Mouse (Mus musculus): ENCODE measurements at regions not wholly inside any gene's neighbourhood (a gene's known extent, or its start where the extent isn't known, plus 50 kb on each side); places are given as distances from the start of the nearest gene placed in this dataset.

DNA sequence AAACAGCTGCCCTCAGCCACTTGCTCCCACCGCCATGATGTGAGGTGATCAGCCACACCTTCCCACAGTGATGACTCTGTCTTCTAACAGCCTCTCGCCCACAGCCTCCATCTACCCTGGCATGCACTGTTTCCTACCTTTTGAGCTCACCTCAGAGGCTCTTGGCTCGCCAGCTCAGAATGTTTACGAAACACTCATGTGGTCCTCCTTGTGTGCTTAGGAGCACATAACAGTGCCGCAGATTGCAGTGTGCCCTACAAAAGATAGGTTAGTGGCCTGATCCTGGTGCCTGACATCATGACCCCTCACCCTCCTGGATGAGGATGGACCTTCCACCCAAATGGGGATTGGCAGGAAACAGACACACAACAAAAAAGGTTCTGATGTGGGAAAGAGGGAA is 134.3 kb upstream of the Irf2bp2 start:
- Histone ChIP-seq H3K9ac (ENCODE audit: low read depth, low read length) (no peak overlapping the region), H3K27me3 (ENCODE audit: control insufficient read depth, insufficient read depth, low read length) (no peaks in the 10 kb centered on the region), H3K79me2 (replicated peaks; ENCODE audit: control insufficient read depth, insufficient read depth, low read length) (no peaks in the 10 kb centered on the region), H3K27ac (no peak overlapping the region), H3K4me3 (no peak overlapping the region), H3K36me3 (ENCODE audit: control insufficient read depth, insufficient read depth, low read length) (no peaks in the 10 kb centered on the region), H3K4me1 (ENCODE audit: control insufficient read depth, insufficient read depth, low read length) (no peaks in the 10 kb centered on the region)
- no peak for DNase-seq
- intact Hi-C loops (cut with DNase I): no loop called here
- no peak for TF ChIP-seq CTCF (IDR thresholded peaks at IDR 0.05)
- TF ChIP-seq EP300 (IDR thresholded peaks at IDR 0.05; ENCODE audit: insufficient read depth, low read depth, low read length): no peak
- no peak for TF ChIP-seq POLR2A (IDR thresholded peaks at IDR 0.05; ENCODE audit: insufficient read depth, low read depth, low read length)
- 99% methylated on average over 5 of the region's 5 CpGs for WGBS

GRCm38 (mm10) chr8:126727068-126727467 is 133.3 kb upstream of the Irf2bp2 start:
- intact Hi-C loops (cut with DNase I): no loop called here
- Histone ChIP-seq H3K4me1 (ENCODE audit: control insufficient read depth, insufficient read depth, low read length) (no peaks in the 10 kb centered on the region), H3K9ac (ENCODE audit: low read depth, low read length) (no peak overlapping the region), H3K4me3 (no peak overlapping the region), H3K27ac (no peak overlapping the region), H3K36me3 (ENCODE audit: control insufficient read depth, insufficient read depth, low read length) (no peaks in the 10 kb centered on the region), H3K27me3 (ENCODE audit: control insufficient read depth, insufficient read depth, low read length) (no peaks in the 10 kb centered on the region), H3K79me2 (replicated peaks; ENCODE audit: control insufficient read depth, insufficient read depth, low read length) (no peaks in the 10 kb centered on the region)
- WGBS: 95% methylated on average over 2 of the region's 2 CpGs
- DNase-seq: no peak
- TF ChIP-seq POLR2A (IDR thresholded peaks at IDR 0.05; ENCODE audit: insufficient read depth, low read depth, low read length): no peak
- no peak for TF ChIP-seq CTCF (IDR thresholded peaks at IDR 0.05)

DNA sequence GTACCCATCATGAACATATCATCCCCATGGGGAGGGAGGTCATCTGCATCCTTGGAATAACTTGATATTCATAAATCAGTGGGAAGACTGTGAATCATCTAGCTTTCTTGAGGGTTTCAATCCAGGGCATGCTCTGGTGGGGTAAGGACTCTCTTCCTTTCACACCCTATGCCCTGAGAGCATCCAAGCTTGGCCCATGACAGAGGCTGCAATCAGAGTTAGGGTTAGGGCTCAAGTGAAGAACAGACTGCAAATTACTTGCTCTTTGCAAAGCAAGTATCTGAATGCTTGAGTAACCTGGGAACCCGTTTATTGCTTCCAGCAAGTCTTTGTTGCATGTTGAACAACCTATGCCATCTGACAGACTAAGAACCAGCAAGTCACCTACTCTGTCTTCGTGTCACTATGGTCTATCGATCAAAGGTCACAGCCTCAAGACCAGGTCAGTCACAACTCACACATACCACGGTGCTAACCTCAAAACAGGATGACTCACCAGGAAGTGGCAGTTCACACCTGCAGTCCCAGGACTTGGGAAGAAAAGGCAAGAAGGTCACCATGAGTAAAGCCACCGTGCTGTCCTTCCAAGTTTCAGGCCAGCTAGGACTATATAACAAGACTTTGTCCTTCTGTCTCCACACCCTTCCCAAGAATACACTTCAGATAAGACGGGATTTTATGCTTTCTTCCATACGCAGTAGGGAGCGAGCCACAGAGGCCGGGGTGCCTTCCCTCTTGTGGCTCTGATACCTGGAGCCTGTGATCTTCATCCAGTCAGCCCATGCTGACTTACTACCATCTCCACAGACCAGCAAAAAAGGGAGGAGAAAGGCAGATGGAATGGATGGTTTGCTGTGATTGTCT is 129.7 kb upstream of the Irf2bp2 start:
- no peak for DNase-seq
- WGBS: 86% methylated on average over 9 of the region's 9 CpGs
- Histone ChIP-seq H3K79me2 (replicated peaks; ENCODE audit: control insufficient read depth, insufficient read depth, low read length) (no peaks in the 10 kb centered on the region), H3K9ac (ENCODE audit: low read depth, low read length) (no peak overlapping the region), H3K27me3 (ENCODE audit: control insufficient read depth, insufficient read depth, low read length) (no peaks in the 10 kb centered on the region), H3K4me1 (ENCODE audit: control insufficient read depth, insufficient read depth, low read length) (peaks cover 3% of the 10 kb centered on the region; the same call in 1 of the 2 replicates), H3K27ac (no peak overlapping the region), H3K4me3 (no peak overlapping the region), H3K36me3 (ENCODE audit: control insufficient read depth, insufficient read depth, low read length) (no peaks in the 10 kb centered on the region)
- no peak for TF ChIP-seq CTCF (IDR thresholded peaks at IDR 0.05)
- no peak for TF ChIP-seq EP300 (IDR thresholded peaks at IDR 0.05; ENCODE audit: insufficient read depth, low read depth, low read length)
- intact Hi-C loops (cut with DNase I): no loop called here

- Histone ChIP-seq H3K4me3 (no peak overlapping the region), H3K79me2 (replicated peaks; ENCODE audit: control insufficient read depth, insufficient read depth, low read length) (no peaks in the 10 kb centered on the region), H3K9ac (ENCODE audit: low read depth, low read length) (no peak overlapping the region), H3K4me1 (ENCODE audit: control insufficient read depth, insufficient read depth, low read length) (peaks cover 3% of the 10 kb centered on the region; the same call in 1 of the 2 replicates), H3K27me3 (ENCODE audit: control insufficient read depth, insufficient read depth, low read length) (no peaks in the 10 kb centered on the region), H3K36me3 (ENCODE audit: control insufficient read depth, insufficient read depth, low read length) (no peaks in the 10 kb centered on the region), H3K27ac (no peak overlapping the region)
- peak; percentile 59 to 60 for DNase-seq
- WGBS: 38% methylated on average over 10 of the region's 10 CpGs
- intact Hi-C loops (cut with DNase I): no loop called here
- TF ChIP-seq CTCF (IDR thresholded peaks at IDR 0.05): no peak
These were observed 127.8 kb upstream of the Irf2bp2 start for GRCm38 (mm10) chr8:126721621-126722020.

DNA sequence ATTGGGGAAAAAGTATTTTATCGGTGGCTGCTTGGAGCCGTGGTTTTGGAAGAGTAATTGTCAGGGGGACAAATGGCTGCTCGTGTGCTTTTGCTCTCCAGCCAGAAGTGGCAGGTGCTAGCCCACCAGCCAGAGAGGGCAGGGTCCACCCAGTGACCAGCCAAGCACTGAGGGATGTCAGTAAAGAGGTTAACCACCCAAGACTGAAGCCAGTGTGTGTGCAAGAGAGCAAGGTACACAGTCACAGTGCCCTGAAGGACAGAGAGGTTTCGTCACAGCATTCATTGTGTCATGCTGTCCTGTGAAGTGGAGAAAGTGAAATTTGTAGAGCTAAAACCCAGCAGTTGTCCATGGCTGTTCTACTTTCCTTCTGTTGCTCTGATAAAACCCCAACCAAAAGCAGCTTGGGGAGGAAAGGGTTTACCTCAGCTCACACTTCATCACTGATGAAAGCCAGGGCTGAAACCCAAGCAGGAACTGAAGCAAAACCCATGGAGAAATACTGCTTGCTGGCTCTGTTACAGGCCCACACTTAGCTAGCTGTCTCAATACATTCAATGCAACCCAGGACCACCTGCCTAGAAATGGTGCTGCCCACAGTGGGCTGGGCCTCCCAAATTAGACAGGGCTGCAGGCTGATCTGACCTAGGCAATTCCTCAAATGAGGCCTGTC is 126.8 kb upstream of the Irf2bp2 start:
- 95% methylated on average over 4 of the region's 4 CpGs for WGBS
- H3K4me3 ChIP-seq: no peak overlapping the region
- H3K9ac ChIP-seq (ENCODE audit: low read depth, low read length): no peak overlapping the region
- no peak overlapping the region for H3K27ac ChIP-seq
- H3K36me3 ChIP-seq (ENCODE audit: control insufficient read depth, insufficient read depth, low read length): no peaks in the 10 kb centered on the region
- H3K4me1 ChIP-seq (ENCODE audit: control insufficient read depth, insufficient read depth, low read length): peaks cover 3% of the 10 kb centered on the region; the same call in 1 of the 2 replicates
- DNase-seq: no peak
- no peaks in the 10 kb centered on the region for H3K79me2 ChIP-seq (replicated peaks; ENCODE audit: control insufficient read depth, insufficient read depth, low read length)
- no peaks in the 10 kb centered on the region for H3K27me3 ChIP-seq (ENCODE audit: control insufficient read depth, insufficient read depth, low read length)
- TF ChIP-seq CTCF (IDR thresholded peaks at IDR 0.05) (no peak), EP300 (IDR thresholded peaks at IDR 0.05; ENCODE audit: insufficient read depth, low read depth, low read length) (no peak), POLR2A (IDR thresholded peaks at IDR 0.05; ENCODE audit: insufficient read depth, low read depth, low read length) (no peak)
- intact Hi-C loops (cut with DNase I): no loop called here

DNA sequence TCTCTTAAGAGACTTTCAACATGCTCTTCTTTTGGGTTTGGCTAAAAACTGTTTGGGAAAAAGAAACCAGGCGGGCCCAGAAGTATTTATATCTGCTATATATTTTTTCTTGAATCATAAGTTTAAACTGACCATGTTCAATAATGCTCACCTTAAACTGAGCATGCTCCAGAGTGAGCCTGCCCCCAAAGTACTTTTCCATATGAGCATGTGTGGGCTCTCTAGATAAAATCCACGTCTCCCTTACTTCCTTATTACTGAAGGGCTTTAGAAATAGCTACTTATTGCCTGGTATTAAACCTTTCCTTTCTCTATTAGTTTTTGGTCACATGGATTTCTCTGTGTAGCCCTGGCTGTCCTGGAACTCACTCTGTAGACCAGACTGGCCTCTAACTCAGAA is 126.0 kb upstream of the Irf2bp2 start:
- no peak for DNase-seq
- no peak overlapping the region for H3K4me3 ChIP-seq
- TF ChIP-seq POLR2A (IDR thresholded peaks at IDR 0.05; ENCODE audit: insufficient read depth, low read depth, low read length) (no peak), CTCF (IDR thresholded peaks at IDR 0.05) (no peak)
- peaks cover 3% of the 10 kb centered on the region; the same call in 1 of the 2 replicates for H3K4me1 ChIP-seq (ENCODE audit: control insufficient read depth, insufficient read depth, low read length)
- no peaks in the 10 kb centered on the region for H3K79me2 ChIP-seq (replicated peaks; ENCODE audit: control insufficient read depth, insufficient read depth, low read length)
- intact Hi-C loops (cut with DNase I): no loop called here
- H3K36me3 ChIP-seq (ENCODE audit: control insufficient read depth, insufficient read depth, low read length): no peaks in the 10 kb centered on the region
- no peak overlapping the region for H3K27ac ChIP-seq
- no peak overlapping the region for H3K9ac ChIP-seq (ENCODE audit: low read depth, low read length)
- H3K27me3 ChIP-seq (ENCODE audit: control insufficient read depth, insufficient read depth, low read length): no peaks in the 10 kb centered on the region
- WGBS: 75% methylated on average over 2 of the region's 2 CpGs

All from heart, adult 2 months (tissue).